ENCODE assay signal across 9 mouse cellular contexts in genomic region chr17:30470790-30471189, GRCm38 (mm10).
A peak's percentile ranks its signal among the peaks of the same experiment; 100 is the strongest.
DNase-seq lines count a peak whose midpoint lies in the region; ATAC-seq lines count a peak whose summit lies in the region.
"Had no signal": no experiment of that assay in that cellular context is flagged by ENCODE, and none has a peak within 500 bp of the region (broad histone marks: within the 10 kb centered on the region; RNA-seq: fewer than 3 reads in every experiment).

No protein-coding gene starts in this region.

- H3K9me3 ChIP-seq in kidney, embryonic 16.5 days (ENCODE audit: low read length): no peaks in the 10 kb centered on the region
- H3K9me3 ChIP-seq: liver, embryonic 12.5 days had no signal

- 21% methylated on average over 8 of the region's 8 CpGs for WGBS in kidney, embryonic 16.5 days

- no peaks in the 10 kb centered on the region for H3K36me3 ChIP-seq in kidney, embryonic 16.5 days (ENCODE audit: insufficient read depth, low read length)
- H3K36me3 ChIP-seq: liver, embryonic 12.5 days had no signal

- peak; percentile 69; the same call in 1 of the 2 replicates for ATAC-seq in kidney, embryonic 16.5 days (ENCODE audit: low FRiP score, low TSS enrichment)
- ATAC-seq: liver, embryonic 12.5 days had no signal

- 0 out of 2 replicates have a peak overlapping the region, but pooled peaks have one; percentile 27 for H3K9ac ChIP-seq in kidney, embryonic 16.5 days (replicated peaks; ENCODE audit: low read length)
- H3K9ac ChIP-seq: liver, embryonic 12.5 days had no signal

- H3K4me3 ChIP-seq in kidney, embryonic 16.5 days (ENCODE audit: low read length): no peak overlapping the region
- H3K4me3 ChIP-seq: liver, embryonic 12.5 days had no signal

- peak overlapping the region; percentile 52; the same call in 1 of the 2 replicates for H3K27ac ChIP-seq in kidney, embryonic 16.5 days (ENCODE audit: low read length)
- H3K27ac ChIP-seq: liver, embryonic 12.5 days had no signal

- no peaks in the 10 kb centered on the region for H3K27me3 ChIP-seq in kidney, embryonic 16.5 days (ENCODE audit: insufficient read depth, low read length)
- H3K27me3 ChIP-seq: liver, embryonic 12.5 days had no signal

- H3K4me1 ChIP-seq in kidney, embryonic 16.5 days (ENCODE audit: insufficient read depth, low read length): peaks cover 16% of the 10 kb centered on the region

- no peak overlapping the region for H3K4me2 ChIP-seq in kidney, embryonic 16.5 days (replicated peaks; ENCODE audit: low read depth, low read length)
- H3K4me2 ChIP-seq: liver, embryonic 12.5 days had no signal

- DNase-seq in cerebellum, postnatal 10 days: peak; percentile 54 to 55
- no peak for DNase-seq in cerebellum, adult 9-10 months
- no peak for DNase-seq in kidney, adult 8-10 months
- DNase-seq in adrenal gland, postnatal 36 days: peak; percentile 30 to 36
- peak; percentile 44 for DNase-seq in lung, postnatal 10 days
- DNase-seq in B cell, adult 2 months: no peak
- DNase-seq in right cerebral cortex, postnatal 10 days (ENCODE audit: low spot score in 2 of 2): no peak

Comparison
In these comparisons a context has a peak if more than half of its experiments do, and no peak if none do; other contexts are left out.
1. DNase-seq: peak in cerebellum, postnatal 10 days (2 of 2), adrenal gland, postnatal 36 days (2 of 2) and lung, postnatal 10 days (single experiment); none in cerebellum, adult 9-10 months (single experiment), kidney, adult 8-10 months (0 of 2), B cell, adult 2 months (0 of 2) and right cerebral cortex, postnatal 10 days (0 of 2).